Mouse (Mus musculus) B cell, adult 67 days (primary cell): Measurements from ENCODE around the gene Tfcp2l1. TPM values are rescaled to one million over a fixed set of nuclear protein-coding genes. Genes with fewer than 3 reads are reported as not detected.

ENCODE experiments used
- total RNA-seq, 2 experiments: library from RNA; stranded (reverse); gene quantifications; 4 replicates each; pipeline ENCODE4 v1.2.4; 2023

The Tfcp2l1 gene
- not detected for total RNA-seq

DNA sequence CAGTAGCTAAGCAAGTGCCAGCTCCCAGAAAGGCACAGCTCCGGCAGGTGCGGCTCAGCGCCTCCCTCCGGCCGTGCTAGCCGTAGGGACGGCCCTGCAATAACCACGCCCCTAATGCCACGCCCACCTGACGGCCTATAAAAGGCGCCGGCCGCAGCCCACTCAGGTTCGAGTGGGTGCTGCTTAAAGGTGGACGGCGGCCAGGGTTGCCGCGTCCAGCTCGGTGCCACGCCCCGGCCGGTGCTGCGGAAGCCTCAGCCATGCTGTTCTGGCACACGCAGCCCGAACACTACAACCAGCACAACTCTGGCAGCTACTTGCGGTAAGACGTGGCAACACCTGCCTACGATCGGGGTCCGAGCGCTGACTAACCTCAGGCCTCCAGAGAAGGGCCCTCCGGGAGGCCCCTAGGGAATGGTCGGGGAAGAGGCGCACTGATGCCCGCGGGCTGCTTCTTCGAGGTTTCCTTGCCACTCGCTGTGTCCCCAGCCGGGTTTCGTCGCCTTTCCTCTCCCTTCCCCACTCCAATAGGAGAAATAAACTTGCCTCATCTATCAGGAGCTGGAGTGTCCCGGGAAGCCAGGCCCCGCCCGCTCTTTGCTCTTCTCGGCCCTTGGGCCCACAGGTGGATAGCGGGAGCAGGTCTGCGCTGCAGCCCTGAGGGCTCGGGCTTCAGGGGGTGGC lies at the start of gene Tfcp2l1:
TSS of gene Tfcp2l1 (plus strand) at position 165 of the 684 bp plus-strand sequence.

Other genes with a start within 250 kb of the Tfcp2l1 start
- 100 to 1,000 TPM; 146 to 147 TPM for gene Clasp1, start 238.9 kb upstream of the Tfcp2l1 start, total RNA-seq